Mouse (Mus musculus): ENCODE results near the gene Gfra4. TPM values are rescaled to one million over a fixed set of nuclear protein-coding genes. Genes with fewer than 3 reads are reported as not detected.

The Gfra4 gene
- polyA plus RNA-seq, 1 experiment from 2014 or later = 21.8 TPM

GRCm38 (mm10) chr2:131029065-131029935 is 13.6 kb downstream of the Gfra4 start:
- peaks cover 38% of the 10 kb centered on the region for H3K36me3 ChIP-seq
- no peak overlapping the region for H3K27ac ChIP-seq (replicated peaks)
- H3K27me3 ChIP-seq = no peaks in the 10 kb centered on the region
- no peaks in the 10 kb centered on the region for H3K9me3 ChIP-seq
- WGBS = 86% methylated on average over 9 of the region's 9 CpGs
- H3K4me3 ChIP-seq = no peak overlapping the region
- no peak for ATAC-seq (ENCODE audit: low read depth)
- H3K4me2 ChIP-seq = no peak overlapping the region
- no peaks in the 10 kb centered on the region for H3K4me1 ChIP-seq (replicated peaks)
- H3K9ac ChIP-seq = no peak overlapping the region

- H3K36me3 ChIP-seq = peaks cover 60% of the 10 kb centered on the region
- ATAC-seq (ENCODE audit: low read depth) = no peak
Measured at GRCm38 (mm10) chr2:131026941-131027340, 15.9 kb downstream of the Gfra4 start.

GRCm38 (mm10) chr2:131025230-131025629 is 17.7 kb downstream of the Gfra4 start:
- Histone ChIP-seq H3K4me2 (no peak overlapping the region), H3K4me3 (no peak overlapping the region), H3K9ac (no peak overlapping the region), H3K27me3 (no peaks in the 10 kb centered on the region), H3K4me1 (replicated peaks) (no peaks in the 10 kb centered on the region), H3K27ac (replicated peaks) (no peak overlapping the region), H3K9me3 (no peaks in the 10 kb centered on the region), H3K36me3 (peaks cover 76% of the 10 kb centered on the region)
- WGBS = 94% methylated on average over 2 of the region's 2 CpGs
- ATAC-seq (ENCODE audit: low read depth) = no peak

More at GRCm38 (mm10) chr2:131026941-131027340, 15.9 kb downstream of the Gfra4 start:
- no peak overlapping the region for H3K4me3 ChIP-seq
- WGBS = 92% methylated on average over 3 of the region's 3 CpGs
- H3K27me3 ChIP-seq = no peaks in the 10 kb centered on the region
- H3K4me2 ChIP-seq = no peak overlapping the region
- no peaks in the 10 kb centered on the region for H3K9me3 ChIP-seq
- H3K27ac ChIP-seq (replicated peaks) = no peak overlapping the region
- H3K9ac ChIP-seq = no peak overlapping the region
- no peaks in the 10 kb centered on the region for H3K4me1 ChIP-seq (replicated peaks)

- peaks cover 63% of the 10 kb centered on the region for H3K36me3 ChIP-seq
- H3K4me1 ChIP-seq (replicated peaks) = no peaks in the 10 kb centered on the region
- H3K9ac ChIP-seq = no peak overlapping the region
- no peak overlapping the region for H3K4me2 ChIP-seq
- WGBS = 88% methylated on average over 1 of the region's 1 CpGs
- H3K9me3 ChIP-seq = peaks cover under 1% of the 10 kb centered on the region; the same call in 1 of the 2 replicates
- ATAC-seq (ENCODE audit: low read depth) = no peak
- H3K27ac ChIP-seq (replicated peaks) = no peak overlapping the region
- no peaks in the 10 kb centered on the region for H3K27me3 ChIP-seq
- no peak overlapping the region for H3K4me3 ChIP-seq
Measured at GRCm38 (mm10) chr2:131010566-131010965, 32.3 kb downstream of the Gfra4 start.

- WGBS = 86% methylated on average over 2 of the region's 2 CpGs
Measured at GRCm38 (mm10) chr2:131009123-131009522, 33.8 kb downstream of the Gfra4 start.

GRCm38 (mm10) chr2:130992818-130993217 is 50.1 kb downstream of the Gfra4 start:
- no peak for ATAC-seq (ENCODE audit: low read depth)
- H3K4me3 ChIP-seq = no peak overlapping the region
- no peaks in the 10 kb centered on the region for H3K27me3 ChIP-seq
- no peak overlapping the region for H3K4me2 ChIP-seq
- WGBS = 95% methylated on average over 2 of the region's 2 CpGs
- H3K4me1 ChIP-seq (replicated peaks) = no peaks in the 10 kb centered on the region
- H3K9ac ChIP-seq = no peak overlapping the region
- H3K36me3 ChIP-seq = peaks cover 55% of the 10 kb centered on the region
- no peak overlapping the region for H3K27ac ChIP-seq (replicated peaks)
- H3K9me3 ChIP-seq = no peaks in the 10 kb centered on the region

More at GRCm38 (mm10) chr2:131009123-131009522, 33.8 kb downstream of the Gfra4 start:
- Histone ChIP-seq H3K9me3 (no peaks in the 10 kb centered on the region), H3K36me3 (peaks cover 63% of the 10 kb centered on the region), H3K4me3 (no peak overlapping the region), H3K9ac (no peak overlapping the region), H3K4me1 (replicated peaks) (no peaks in the 10 kb centered on the region), H3K4me2 (no peak overlapping the region), H3K27me3 (no peaks in the 10 kb centered on the region), H3K27ac (replicated peaks) (no peak overlapping the region)
- ATAC-seq (ENCODE audit: low read depth) = no peak

Small RNA genes within 50 kb of the gene (microRNA-seq; reads per million reads assigned to microRNA genes)
- not detected for gene Mir6973b

Other genes starting within 250 kb of the Gfra4 start
- 96.5 and 102 TPM in 2 replicates for gene 4930402H24Rik, start 136.7 kb downstream of the Gfra4 start, polyA plus RNA-seq (2015; fragmentation: Nextera tagmentation; extraction: Ambion mirVana)
- gene Atrn, start 136.6 kb downstream of the Gfra4 start, polyA plus RNA-seq (2015; fragmentation: Nextera tagmentation; extraction: Ambion mirVana) = 11.7 and 12.3 TPM in 2 replicates
- 0.59 and 1.3 TPM in 2 replicates for gene Adam33, start 20.7 kb upstream of the Gfra4 start, polyA plus RNA-seq (2015; fragmentation: Nextera tagmentation; extraction: Ambion mirVana)
- 0.13 and 0.36 TPM in 2 replicates for gene Siglec1, start 43.7 kb upstream of the Gfra4 start, polyA plus RNA-seq (2015; fragmentation: Nextera tagmentation; extraction: Ambion mirVana)
- gene Hspa12b, start 84.2 kb upstream of the Gfra4 start, polyA plus RNA-seq (2015; fragmentation: Nextera tagmentation; extraction: Ambion mirVana) = 5.1 and 6.0 TPM in 2 replicates
- not detected in 2 replicates for gene Gm11037, start 90.4 kb upstream of the Gfra4 start, polyA plus RNA-seq (2015; fragmentation: Nextera tagmentation; extraction: Ambion mirVana)
- 88.3 and 99.0 TPM in 2 replicates for gene 1700037H04Rik, start 117.0 kb upstream of the Gfra4 start, polyA plus RNA-seq (2015; fragmentation: Nextera tagmentation; extraction: Ambion mirVana)
- gene Cenpb, start 137.0 kb upstream of the Gfra4 start, polyA plus RNA-seq (2015; fragmentation: Nextera tagmentation; extraction: Ambion mirVana) = 12.6 and 12.7 TPM in 2 replicates
- 32.5 and 40.3 TPM in 2 replicates for gene Cdc25b, start 143.9 kb upstream of the Gfra4 start, polyA plus RNA-seq (2015; fragmentation: Nextera tagmentation; extraction: Ambion mirVana)
- gene Spef1, start 144.2 kb upstream of the Gfra4 start, polyA plus RNA-seq (2015; fragmentation: Nextera tagmentation; extraction: Ambion mirVana) = 6.9 and 7.9 TPM in 2 replicates
- 30.9 and 39.7 TPM in 2 replicates for gene Ap5s1, start 164.0 kb upstream of the Gfra4 start, polyA plus RNA-seq (2015; fragmentation: Nextera tagmentation; extraction: Ambion mirVana)
- gene Mavs, start 191.0 kb upstream of the Gfra4 start, polyA plus RNA-seq (2015; fragmentation: Nextera tagmentation; extraction: Ambion mirVana) = 5.9 and 7.0 TPM in 2 replicates
- 30.5 and 35.6 TPM in 2 replicates for gene Pank2, start 219.4 kb upstream of the Gfra4 start, polyA plus RNA-seq (2015; fragmentation: Nextera tagmentation; extraction: Ambion mirVana)

All from neural tube, embryonic 13.5 days (tissue).